Mouse (Mus musculus): Measurements from ENCODE around the gene Bcl11a.

DNA sequence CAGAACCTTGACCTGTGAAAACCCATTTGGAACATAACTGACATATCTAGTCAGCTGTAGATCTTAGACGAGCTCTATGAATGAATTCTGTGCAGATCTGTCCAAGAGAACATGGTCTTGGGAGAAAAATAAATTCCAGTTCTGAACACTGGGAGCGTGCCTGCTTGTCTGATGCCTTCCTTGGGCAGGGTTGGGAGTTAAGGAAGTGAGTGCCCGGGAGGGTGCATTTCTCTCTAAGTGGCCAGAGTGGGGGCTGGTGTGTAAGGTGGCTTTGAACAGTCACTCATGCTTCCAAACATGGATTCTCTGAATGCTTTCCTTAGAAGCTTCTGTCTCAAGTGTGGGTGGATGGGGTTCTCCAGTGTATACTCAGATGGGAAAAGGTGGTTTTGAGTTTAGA lies 31.1 kb downstream of the Bcl11a start:
- no peak for TF ChIP-seq CTCF (conservative IDR thresholded peaks at IDR 0.05; ENCODE audit: insufficient read depth, insufficient read length, low read depth, low read length)
- no peak for TF ChIP-seq POLR2A (IDR thresholded peaks at IDR 0.05; ENCODE audit: low read depth, low read length)

Data from kidney, adult 2 months (tissue).